Mouse (Mus musculus): Measurements from ENCODE around the gene Alcam.

Alcam gene

GRCm38 (mm10) chr16:52443055-52443454 lies 10.8 kb downstream of the Alcam start:
- no peak for DNase-seq (ENCODE audit: low spot score in 2 of 2)

- DNase-seq (ENCODE audit: low spot score in 2 of 2), result no peak
Observed at GRCm38 (mm10) chr16:52439600-52439999, 14.3 kb downstream of the Alcam start.

DNA sequence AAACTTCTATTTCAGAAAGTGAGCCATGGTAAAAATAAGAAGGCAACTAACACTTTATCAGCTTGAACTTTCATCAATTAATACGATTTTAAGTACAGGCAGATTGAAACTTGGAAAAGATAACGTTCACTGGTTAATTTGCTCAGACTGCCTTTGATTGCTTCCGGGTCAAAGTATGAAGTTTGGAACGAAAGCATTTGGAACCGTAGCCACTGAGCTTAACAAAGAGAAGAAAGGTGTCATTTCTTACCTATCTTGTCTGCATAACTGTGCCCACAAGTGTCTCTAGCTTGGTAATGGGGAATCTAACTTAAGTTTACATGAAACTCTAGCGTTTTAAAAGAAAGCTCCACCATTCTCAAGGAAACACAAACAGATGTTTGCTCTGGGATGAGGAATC lies 14.9 kb downstream of the Alcam start:
- DNase-seq (ENCODE audit: low spot score in 2 of 2), result no peak

GRCm38 (mm10) chr16:52438216-52438904 lies 15.5 kb downstream of the Alcam start:
- DNase-seq (ENCODE audit: low spot score in 2 of 2), result no peak

GRCm38 (mm10) chr16:52433189-52433588 lies 20.7 kb downstream of the Alcam start:
- DNase-seq (ENCODE audit: low spot score in 2 of 2), result no peak

DNA sequence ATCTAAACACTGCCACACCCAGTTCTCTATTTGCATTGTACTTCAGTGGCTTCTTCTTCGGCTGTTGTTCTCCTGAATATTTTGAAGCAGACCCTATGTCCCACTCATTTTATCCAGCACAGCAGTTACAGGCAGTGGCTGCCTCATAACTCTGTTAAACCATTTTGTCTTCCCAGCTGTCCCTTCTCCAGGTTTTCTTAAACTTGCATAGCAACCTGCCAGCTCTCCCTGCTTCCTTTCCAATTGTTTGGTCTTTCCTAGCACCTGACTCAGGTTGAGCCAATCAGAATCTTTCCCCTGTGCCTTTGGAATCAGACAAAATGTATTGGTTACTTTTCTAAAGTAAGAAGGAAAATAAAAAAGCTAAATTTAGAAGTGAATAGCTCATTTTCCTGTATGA lies 21.8 kb downstream of the Alcam start:
- no peak for DNase-seq (ENCODE audit: low spot score in 2 of 2)

- no peak for DNase-seq (ENCODE audit: low spot score in 2 of 2)
Observed at GRCm38 (mm10) chr16:52431590-52431989, 22.3 kb downstream of the Alcam start.

GRCm38 (mm10) chr16:52430073-52430472 lies 23.8 kb downstream of the Alcam start:
- DNase-seq (ENCODE audit: low spot score in 2 of 2), result no peak

DNA sequence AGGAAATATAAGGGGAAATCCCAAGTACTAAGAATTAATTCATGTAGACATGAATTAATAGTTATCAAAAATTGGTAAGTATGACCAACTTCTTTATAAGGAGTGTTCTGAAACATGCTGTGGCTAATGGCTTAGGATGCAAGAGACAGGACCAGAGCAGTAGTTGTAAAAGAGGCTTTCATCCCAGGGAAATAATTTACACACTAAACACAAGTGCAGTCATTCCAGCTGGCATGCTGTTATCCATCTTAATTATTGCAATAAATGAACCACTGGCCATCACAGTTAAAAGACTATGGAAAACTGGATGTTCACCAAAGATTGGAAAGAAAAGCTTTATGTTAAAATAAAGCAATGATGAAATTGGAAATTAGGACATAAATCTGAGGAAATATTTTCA lies 24.2 kb downstream of the Alcam start:
- DNase-seq (ENCODE audit: low spot score in 2 of 2), result no peak

DNA sequence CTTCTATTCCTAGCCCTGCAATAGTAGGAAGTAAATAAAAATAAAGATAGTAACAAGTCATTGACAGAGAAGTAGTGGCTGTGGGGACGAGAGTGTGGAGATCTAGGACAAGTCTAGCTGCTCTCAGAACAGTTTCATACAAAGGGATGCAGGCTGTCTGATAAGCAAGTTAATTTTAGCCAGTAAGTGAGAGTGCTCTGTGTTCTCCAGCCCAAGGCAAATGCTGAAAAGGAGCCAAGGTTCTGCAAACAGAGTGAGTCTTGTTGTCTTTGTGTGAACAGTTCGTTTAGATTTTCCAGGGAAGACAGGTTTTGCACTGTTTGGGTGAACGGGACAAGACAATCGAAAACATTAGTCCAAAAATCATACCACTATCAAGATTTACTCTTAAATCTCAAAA lies 25.4 kb downstream of the Alcam start:
- peak in 1 of 2 experiments; percentile 32 for DNase-seq (ENCODE audit: low spot score in 2 of 2)

DNA sequence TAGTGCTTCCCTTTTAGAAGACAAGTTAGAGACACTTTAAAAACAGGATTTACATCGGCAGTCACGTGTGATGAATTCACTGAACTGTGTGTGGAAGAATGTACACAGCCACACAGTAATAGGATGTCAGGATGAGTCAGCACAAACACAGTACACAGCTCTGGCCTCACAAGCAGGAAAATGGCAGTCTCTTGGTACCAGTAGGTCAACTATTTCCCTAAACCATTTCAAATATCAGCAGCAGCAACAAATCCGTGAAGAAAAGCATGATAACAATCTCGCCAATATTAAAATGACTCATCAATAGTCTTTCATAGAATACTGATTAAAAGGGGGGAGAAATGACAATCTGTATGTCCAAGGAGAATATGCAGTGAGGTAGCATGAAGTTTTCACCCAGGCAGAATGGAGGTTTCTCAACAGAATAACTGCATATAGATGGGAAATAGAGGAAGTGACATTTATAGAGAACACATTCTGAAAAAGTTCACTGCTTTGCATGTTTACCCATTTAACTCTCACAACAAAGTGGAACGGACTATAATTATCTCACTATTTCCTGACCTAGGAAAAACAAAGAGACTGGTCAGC lies 35.2 kb downstream of the Alcam start:
- no peak for DNase-seq (ENCODE audit: low spot score in 2 of 2)

- no peak for DNase-seq (ENCODE audit: low spot score in 2 of 2)
Observed at GRCm38 (mm10) chr16:52417982-52418381, 35.9 kb downstream of the Alcam start.

DNA sequence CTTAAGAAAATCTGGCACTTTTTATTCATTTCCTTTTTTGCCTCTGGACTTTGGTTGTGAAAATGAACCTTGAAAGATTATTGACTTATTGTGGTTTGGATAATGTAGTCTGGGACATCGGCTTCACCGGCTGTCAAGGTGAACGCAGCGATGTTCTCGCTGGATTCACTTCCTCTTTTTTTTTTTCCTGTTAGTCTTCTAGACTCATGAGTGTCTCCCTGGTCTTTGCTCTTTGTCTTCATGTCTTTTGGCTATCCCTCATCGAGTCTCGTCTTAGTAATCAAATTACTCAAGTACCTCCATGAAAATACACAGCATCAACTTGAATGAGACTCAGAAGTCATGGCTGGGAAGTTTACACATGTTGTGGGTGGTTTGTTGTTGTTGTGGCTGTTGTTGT lies 36.7 kb downstream of the Alcam start:
- DNase-seq (ENCODE audit: low spot score in 2 of 2), result no peak

DNA sequence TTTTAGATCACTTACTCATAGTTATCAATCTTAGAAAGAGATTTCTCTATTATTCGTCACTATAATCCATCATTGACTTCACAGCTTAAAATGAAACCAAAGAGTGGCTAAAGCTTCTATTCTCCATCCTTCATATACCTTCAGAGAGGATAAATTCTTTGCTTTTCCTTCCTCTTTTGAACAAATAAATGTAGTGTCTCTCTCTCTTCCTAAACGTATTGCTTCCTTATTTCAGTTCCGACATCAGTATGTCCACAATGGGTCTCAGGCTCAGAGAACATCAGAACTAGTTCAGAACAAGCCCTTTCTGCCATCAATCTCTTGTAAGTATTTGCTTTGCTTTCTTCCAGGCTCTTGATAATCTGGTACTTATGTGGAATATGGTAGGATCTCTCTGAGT lies 40.2 kb downstream of the Alcam start:
- DNase-seq (ENCODE audit: low spot score in 2 of 2), result no peak

DNA sequence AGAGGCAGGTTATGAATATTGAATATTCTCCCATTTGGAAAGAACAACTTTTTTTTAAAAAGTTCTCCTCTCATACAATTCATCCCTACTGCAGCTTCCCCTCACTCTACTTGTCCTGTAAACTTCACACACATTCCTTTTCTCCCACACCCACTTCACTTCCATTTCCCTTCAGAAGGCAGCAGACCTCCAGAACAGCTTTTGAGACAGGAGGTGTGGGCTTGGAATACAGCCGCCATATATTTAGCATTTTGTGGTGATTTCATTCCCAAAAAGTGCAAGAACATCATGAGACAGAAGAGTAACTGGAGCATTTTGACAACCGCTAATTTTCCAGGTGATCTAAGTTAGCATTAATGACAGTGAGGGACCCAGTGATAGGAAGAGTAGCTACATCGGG lies 47.8 kb downstream of the Alcam start:
- DNase-seq (ENCODE audit: low spot score in 2 of 2), result no peak

DNA sequence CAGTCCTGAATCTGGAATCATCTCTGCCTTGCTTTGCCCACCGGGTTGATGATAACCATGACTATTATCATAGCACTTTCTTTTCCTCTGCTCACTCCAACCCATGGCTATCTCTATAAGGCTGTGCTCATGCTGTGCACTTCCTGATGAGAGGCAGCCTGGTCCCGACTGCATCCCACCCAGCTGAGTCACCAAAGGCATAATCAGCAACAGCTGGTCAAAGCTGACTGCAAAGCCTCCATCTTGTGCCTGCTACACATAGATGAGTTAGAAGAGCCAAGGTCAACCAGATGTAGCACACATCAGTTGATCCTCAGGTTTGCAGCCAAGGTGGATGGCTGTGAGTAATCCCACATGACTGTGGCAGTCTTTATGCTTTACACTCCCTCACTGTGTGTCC lies 48.6 kb downstream of the Alcam start:
- no peak for DNase-seq (ENCODE audit: low spot score in 2 of 2)

DNA sequence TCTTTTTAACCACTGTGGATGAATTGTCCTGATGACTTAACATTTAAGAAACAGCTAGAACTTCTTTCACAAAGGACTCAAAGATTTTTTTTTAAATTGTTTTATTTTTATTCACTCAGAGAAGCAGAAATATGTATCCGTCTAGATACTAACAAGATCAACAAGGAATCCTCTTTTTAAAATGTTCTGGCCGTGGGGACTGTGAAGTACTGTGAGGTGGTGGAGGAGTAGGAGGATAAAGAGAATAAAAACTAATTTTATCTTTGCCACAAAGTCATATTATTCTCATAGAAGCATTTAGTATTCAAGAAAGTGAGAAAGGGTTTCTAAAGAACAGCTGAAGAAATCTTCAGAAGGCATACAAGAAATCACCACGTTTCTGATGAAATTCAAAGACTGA lies 54.8 kb downstream of the Alcam start:
- peak in 1 of 2 experiments; percentile 18 for DNase-seq (ENCODE audit: low spot score in 2 of 2)

- no peak for DNase-seq (ENCODE audit: low spot score in 2 of 2)
Observed at GRCm38 (mm10) chr16:52386781-52387300, 67.0 kb downstream of the Alcam start.

GRCm38 (mm10) chr16:52383456-52384185 lies 70.3 kb downstream of the Alcam start:
- no peak for DNase-seq (ENCODE audit: low spot score in 2 of 2)

DNA sequence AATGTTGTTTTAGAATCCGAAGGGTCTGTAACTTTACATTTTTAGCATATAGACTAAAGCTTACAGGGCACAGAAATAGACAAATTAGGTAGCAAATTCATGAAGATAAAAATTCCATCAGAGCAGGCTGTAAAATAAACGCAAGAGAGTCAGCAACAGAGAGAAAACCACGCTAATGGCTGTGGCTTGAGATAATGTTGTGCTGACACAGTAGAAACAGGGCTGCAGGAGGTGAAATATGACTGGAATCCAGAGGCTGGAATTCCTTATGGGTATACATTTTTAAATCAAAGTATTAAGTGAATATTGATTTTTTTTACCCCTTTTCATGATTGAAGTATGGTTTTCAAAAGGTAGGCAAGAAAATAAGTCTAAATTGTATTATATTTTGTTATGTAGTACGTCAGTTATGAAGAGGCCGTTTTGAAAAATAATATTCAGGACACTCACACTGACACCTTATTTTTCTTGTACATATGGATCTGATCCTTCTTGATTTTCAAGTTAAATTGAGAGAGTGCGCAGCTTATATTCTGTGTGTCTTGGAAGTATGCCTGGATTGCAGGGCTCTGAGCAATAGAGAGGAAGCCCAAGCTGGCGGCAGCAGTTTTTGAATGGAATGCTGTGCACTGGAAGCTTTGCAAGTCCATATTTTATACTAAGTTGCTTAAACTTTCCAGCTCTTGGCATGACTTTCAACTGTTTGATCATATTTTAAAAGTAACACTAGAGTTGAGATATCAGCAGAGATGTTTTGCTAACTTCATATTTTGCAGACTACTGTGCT lies 74.9 kb downstream of the Alcam start:
- no peak for DNase-seq (ENCODE audit: low spot score in 2 of 2)

- DNase-seq (ENCODE audit: low spot score in 2 of 2), result no peak
Observed at GRCm38 (mm10) chr16:52376827-52377226, 77.0 kb downstream of the Alcam start.

DNA sequence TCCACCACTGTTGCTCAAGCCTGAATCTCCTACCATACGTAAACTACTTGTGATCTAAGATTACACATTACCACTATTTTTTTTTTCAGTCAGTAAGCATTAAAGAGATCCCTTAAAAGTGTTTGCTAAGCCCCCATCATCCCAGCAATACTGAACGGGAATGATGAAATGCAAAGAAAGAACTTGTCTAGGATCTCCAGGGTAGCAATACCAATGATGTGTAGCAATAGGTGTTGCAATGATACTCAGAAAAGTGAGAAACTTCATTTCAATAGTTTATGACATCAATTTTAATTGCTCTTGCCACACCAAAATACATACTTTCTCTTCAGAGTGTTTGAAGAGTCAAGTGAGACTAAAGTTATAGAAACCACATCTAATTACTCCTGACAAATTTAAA lies 81.9 kb downstream of the Alcam start:
- no peak for DNase-seq (ENCODE audit: low spot score in 2 of 2)

Data from right cerebral cortex, postnatal 36 days (tissue).